Mouse (Mus musculus) midbrain, postnatal 0 days (tissue): Measurements from ENCODE around the gene Sh3bp4. TPM values are rescaled to one million over a fixed set of nuclear protein-coding genes. Genes with fewer than 3 reads are reported as not detected.

Source experiments
- ATAC-seq: fragments of 200-750 bp; cut with Nextera tagmentation; 2 replicates; pipeline ENCODE4 v1.8.0; 2017; ENCODE audit warnings: moderate number of reproducible peaks, mild to moderate bottlenecking, moderate TSS enrichment, moderate library complexity; ENCODE audit not compliant: low FRiP score
- DNase-seq: peaks from one replicate; pipeline ENCODE4 v3.0.0-alpha.2; 2015; ENCODE audit warnings: low spot score
- H3K27ac ChIP-seq: fragments of 300-500 bp; sonication (generic); 2 replicates; pipeline ENCODE4 v1.5.1; 2014; ENCODE audit warnings: low read depth, mild to moderate bottlenecking, low read length, mixed read lengths
- H3K27me3 ChIP-seq: fragments of 300-500 bp; sonication (generic); 2 replicates; pipeline ENCODE4 v1.6.1; 2014; ENCODE audit warnings: low read length, control low read depth, mixed read lengths; ENCODE audit not compliant: insufficient read depth
- H3K36me3 ChIP-seq: fragments of 300-500 bp; sonication (generic); 2 replicates; pipeline ENCODE4 v1.6.1; 2014; ENCODE audit warnings: low read length, control low read depth, mixed read lengths; ENCODE audit not compliant: insufficient read depth
- H3K4me1 ChIP-seq: fragments of 300-500 bp; sonication (generic); 2 replicates; pipeline ENCODE4 v1.6.1; 2014; ENCODE audit warnings: mild to moderate bottlenecking, control low read depth, antibody characterized with exemption, low read length, mixed read lengths; ENCODE audit not compliant: insufficient read depth
- H3K4me2 ChIP-seq: fragments of 300-500 bp; sonication (generic); 2 replicates; pipeline ENCODE4 v1.6.1; 2014; ENCODE audit warnings: low read depth, mild to moderate bottlenecking, low read length, mixed read lengths; ENCODE audit not compliant: poor library complexity, severe bottlenecking
- H3K4me3 ChIP-seq: fragments of 300-500 bp; sonication (generic); 2 replicates; pipeline ENCODE4 v1.5.1; 2014; ENCODE audit warnings: low read depth, mild to moderate bottlenecking, low read length, moderate library complexity
- H3K9ac ChIP-seq: fragments of 300-500 bp; sonication (generic); replicated peaks from 2 replicates; pipeline ENCODE4 v1.6.1; 2014; ENCODE audit warnings: mild to moderate bottlenecking, low read length, moderate library complexity, mixed read lengths; ENCODE audit not compliant: poor library complexity, severe bottlenecking
- H3K9me3 ChIP-seq: fragments of 300-500 bp; sonication (generic); 2 replicates; pipeline ENCODE4 v1.6.1; 2016; ENCODE audit warnings: low read length, control low read depth
- CTCF ChIP-seq: IDR thresholded peaks from 2 replicates; pipeline ENCODE4 v1.5.1; 2016; ENCODE audit warnings: antibody characterized with exemption, mild to moderate bottlenecking
- WGBS: fragments of 180-500 bp; shearing (Covaris S2); extraction: QIAGEN DNeasy Blood & Tissue Kit; methylation state at CpG from one replicate; pipeline ENCODE4 v1.1.7; 2014; 5-methylcytosine and 5-hydroxymethylcytosine counted together
- polyA plus RNA-seq: library from polyadenylated mRNA; unstranded; fragments of >200 nt; fragmentation: Nextera tagmentation; extraction: Ambion mirVana; gene quantifications from 2 replicates; pipeline ENCODE4 v1.2.1, GENCODE M21; 2015
- total RNA-seq: library from RNA; depleted of rRNA; stranded (reverse); fragments of >200 nt; gene quantifications from 2 replicates; pipeline ENCODE4 v1.2.3, GENCODE M21; 2014

The Sh3bp4 gene
- total and polyA plus RNA-seq, 2 experiments from 2014 or later, result 11.0 to 26.5 TPM

DNA sequence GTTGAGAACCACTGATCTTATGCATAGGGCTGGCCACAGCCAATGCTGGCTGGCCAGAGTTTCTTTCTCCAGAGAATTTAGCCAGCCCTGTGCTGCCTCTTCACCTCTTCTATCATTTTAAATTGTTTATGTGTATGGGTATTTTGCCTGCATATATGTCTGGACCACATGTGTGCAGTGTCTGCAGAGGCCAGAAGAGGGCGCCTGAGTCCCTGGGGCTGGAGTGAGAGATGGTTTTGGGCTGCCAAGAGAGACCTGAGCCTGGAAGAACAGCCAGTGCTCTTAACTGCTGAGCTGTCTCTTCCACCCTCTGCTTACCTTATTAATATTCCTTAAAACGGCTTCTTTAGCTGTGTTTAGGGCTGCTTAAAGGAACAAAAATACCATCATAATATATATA, 105.1 kb downstream of the Sh3bp4 start:
- no peak for ATAC-seq
- H3K27ac ChIP-seq, result no peak overlapping the region
- no peaks in the 10 kb centered on the region for H3K4me1 ChIP-seq
- H3K4me3 ChIP-seq, result no peak overlapping the region
- WGBS, result 57% methylated on average over 2 of the region's 2 CpGs
- no peak overlapping the region for H3K4me2 ChIP-seq
- no peaks in the 10 kb centered on the region for H3K27me3 ChIP-seq
- no peak for DNase-seq
- no peaks in the 10 kb centered on the region for H3K36me3 ChIP-seq
- TF ChIP-seq CTCF, result peak; percentile 46
- no peaks in the 10 kb centered on the region for H3K9me3 ChIP-seq
- H3K9ac ChIP-seq, result no peak overlapping the region

DNA sequence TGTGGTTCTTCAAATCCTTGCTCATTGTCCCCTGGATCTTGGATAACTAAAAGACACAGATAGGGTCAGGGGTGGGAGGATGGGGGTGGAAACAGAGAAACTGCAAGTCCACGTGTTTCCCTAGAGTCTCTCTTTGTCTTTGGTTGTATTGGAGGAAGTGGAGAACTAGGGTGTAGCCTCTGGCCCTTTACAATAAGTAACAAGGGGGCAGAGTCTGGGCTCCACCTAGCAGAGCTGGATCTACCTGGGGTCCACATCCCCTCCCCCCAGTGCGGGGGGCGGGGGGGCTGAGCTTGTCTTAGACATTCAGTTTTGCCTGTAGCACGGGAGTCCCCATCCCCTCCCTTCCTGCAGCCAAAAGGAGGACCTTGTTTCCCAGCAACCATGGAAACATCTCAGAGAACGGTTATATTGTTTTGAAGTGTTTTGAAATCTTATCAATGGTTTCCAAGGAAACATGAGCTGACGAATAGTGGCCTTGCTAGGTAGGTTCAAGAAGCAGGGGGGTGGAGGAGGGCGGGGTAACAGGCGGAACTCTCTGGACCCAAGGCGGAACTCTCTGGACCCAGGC, 113.1 kb downstream of the Sh3bp4 start:
- Histone ChIP-seq H3K4me1 (peaks cover 11% of the 10 kb centered on the region), H3K9me3 (no peaks in the 10 kb centered on the region), H3K27me3 (no peaks in the 10 kb centered on the region), H3K4me2 (0 out of 2 replicates have a peak overlapping the region, but pooled peaks have one; percentile 6), H3K9ac (0 out of 2 replicates have a peak overlapping the region, but pooled peaks have one; percentile 19), H3K27ac (peak overlapping the region; percentile 67), H3K4me3 (no peak overlapping the region), H3K36me3 (no peaks in the 10 kb centered on the region)
- ATAC-seq (peak; percentile 60; the same call in 1 of the 2 replicates), DNase-seq (peak; percentile 68)
- WGBS, result 2% methylated on average over 9 of the region's 9 CpGs
- TF ChIP-seq CTCF, result no peak

DNA sequence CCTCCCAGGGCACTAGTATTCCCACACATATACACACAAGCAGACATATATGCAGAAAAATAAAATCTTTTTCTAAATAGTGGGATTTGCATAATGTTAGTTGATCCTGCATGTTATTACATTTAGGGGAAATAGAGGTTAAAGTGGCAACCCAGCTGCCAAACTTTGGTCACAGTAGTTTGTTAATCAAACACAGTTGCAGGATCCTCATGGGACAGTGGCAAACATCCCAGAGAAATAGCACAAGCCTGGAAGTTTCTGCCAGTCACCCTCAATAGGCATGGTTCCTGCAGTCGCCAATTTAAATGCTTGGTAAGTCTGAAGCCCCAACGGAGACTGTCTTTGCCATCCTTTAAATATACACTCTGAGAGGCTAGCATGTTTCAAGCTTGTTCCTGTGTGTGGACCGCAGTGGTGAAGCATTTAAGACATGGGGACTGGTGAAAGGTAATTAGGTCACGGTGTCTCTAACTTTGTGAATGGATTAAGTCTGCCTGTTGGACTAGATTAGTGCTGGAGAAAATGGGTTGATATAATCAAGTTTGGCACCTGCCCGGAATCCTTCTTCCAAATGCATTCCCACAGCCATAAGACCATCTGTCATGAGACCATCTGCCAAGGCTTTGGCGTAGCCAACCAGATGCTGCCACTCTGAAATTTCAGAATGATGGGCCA, 114.0 kb downstream of the Sh3bp4 start:
- Histone ChIP-seq H3K4me1 (peaks cover 11% of the 10 kb centered on the region), H3K36me3 (no peaks in the 10 kb centered on the region), H3K27ac (no peak overlapping the region), H3K9ac (no peak overlapping the region), H3K27me3 (no peaks in the 10 kb centered on the region), H3K4me3 (no peak overlapping the region), H3K4me2 (no peak overlapping the region), H3K9me3 (no peaks in the 10 kb centered on the region)
- DNase-seq (peak; percentile 76), ATAC-seq (no peak)
- no peak for TF ChIP-seq CTCF
- WGBS, result 34% methylated on average over 6 of the region's 6 CpGs

DNA sequence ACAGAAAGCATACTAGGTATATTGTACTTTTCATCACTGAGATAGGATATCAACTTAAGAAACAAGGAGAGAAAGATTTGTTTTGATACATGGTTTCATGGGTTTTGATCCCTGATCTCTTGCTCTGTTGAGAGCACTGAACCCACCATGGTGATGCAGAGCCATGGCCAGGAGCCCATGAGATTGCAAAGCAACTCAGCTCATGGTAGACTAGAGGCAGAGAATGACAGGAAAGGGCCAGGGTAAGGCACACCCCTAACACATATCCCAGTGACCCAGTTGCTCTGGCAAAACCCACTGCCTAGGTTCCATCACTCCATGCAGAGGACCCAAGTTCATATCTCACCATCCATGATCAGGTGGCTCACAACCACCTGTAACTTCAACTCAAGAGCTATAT, 114.6 kb downstream of the Sh3bp4 start:
- no peak overlapping the region for H3K4me3 ChIP-seq
- H3K36me3 ChIP-seq, result no peaks in the 10 kb centered on the region
- H3K4me1 ChIP-seq, result peaks cover 11% of the 10 kb centered on the region
- no peaks in the 10 kb centered on the region for H3K27me3 ChIP-seq
- no peak for ATAC-seq
- TF ChIP-seq CTCF, result no peak
- H3K9me3 ChIP-seq, result no peaks in the 10 kb centered on the region
- H3K27ac ChIP-seq, result no peak overlapping the region
- no peak overlapping the region for H3K9ac ChIP-seq
- H3K4me2 ChIP-seq, result no peak overlapping the region
- no peak for DNase-seq

DNA sequence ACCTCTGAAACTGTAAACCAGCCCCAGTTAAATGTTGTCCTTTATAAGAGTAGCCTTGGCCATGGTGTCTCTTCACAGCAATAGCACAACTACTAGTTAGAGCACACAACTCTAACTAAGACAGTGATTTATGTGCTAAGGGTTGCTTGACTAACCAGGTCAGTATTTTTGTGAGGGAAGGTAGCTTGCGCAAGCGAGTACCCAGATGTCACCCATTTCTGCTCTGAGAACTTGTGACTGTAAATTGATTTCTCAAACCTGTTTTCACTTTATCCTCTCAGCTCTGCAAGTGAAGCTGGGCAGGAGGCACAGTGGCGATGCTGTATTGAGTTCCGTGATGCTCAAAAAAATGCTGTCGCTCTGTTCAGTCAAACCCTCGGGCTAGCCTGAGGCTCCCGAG, 117.2 kb downstream of the Sh3bp4 start:
- no peak overlapping the region for H3K27ac ChIP-seq
- no peak overlapping the region for H3K4me2 ChIP-seq
- ATAC-seq (no peak), DNase-seq (no peak)
- H3K36me3 ChIP-seq, result no peaks in the 10 kb centered on the region
- TF ChIP-seq CTCF, result no peak
- no peaks in the 10 kb centered on the region for H3K27me3 ChIP-seq
- no peaks in the 10 kb centered on the region for H3K9me3 ChIP-seq
- 78% methylated on average over 7 of the region's 7 CpGs for WGBS
- H3K4me3 ChIP-seq, result no peak overlapping the region
- peaks cover 11% of the 10 kb centered on the region for H3K4me1 ChIP-seq
- H3K9ac ChIP-seq, result no peak overlapping the region

DNA sequence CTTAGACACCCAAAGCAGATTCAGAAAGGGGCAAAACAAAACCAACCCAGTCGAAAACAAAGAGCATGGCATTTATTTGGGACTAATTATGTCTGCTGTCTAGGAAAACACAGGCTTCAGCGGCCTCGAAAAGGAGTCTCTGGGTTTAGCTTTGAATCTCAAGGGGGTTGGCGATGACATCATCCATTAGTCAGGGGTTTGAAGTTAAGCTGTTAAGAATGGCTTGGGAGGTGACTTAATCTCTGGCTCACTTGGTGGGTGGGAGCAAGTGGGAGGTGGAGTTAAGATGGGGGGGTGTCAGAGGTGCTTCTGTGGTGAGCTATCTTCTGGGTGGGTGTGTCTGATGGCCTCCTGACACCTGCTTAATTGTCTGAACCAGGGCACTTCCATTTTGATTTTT, 117.9 kb downstream of the Sh3bp4 start:
- DNase-seq (no peak), ATAC-seq (no peak)
- H3K36me3 ChIP-seq, result no peaks in the 10 kb centered on the region
- H3K27ac ChIP-seq, result no peak overlapping the region
- no peak overlapping the region for H3K9ac ChIP-seq
- no peak overlapping the region for H3K4me3 ChIP-seq
- peaks cover 8% of the 10 kb centered on the region for H3K4me1 ChIP-seq
- H3K9me3 ChIP-seq, result no peaks in the 10 kb centered on the region
- H3K27me3 ChIP-seq, result no peaks in the 10 kb centered on the region
- H3K4me2 ChIP-seq, result no peak overlapping the region
- WGBS, result 29% methylated on average over 4 of the region's 4 CpGs
- no peak for TF ChIP-seq CTCF
